Comparison of ENCODE assay signal across 18 mouse cellular contexts in genomic region chr7:78239012-78239411, GRCm38 (mm10).
"Had no signal": no experiment of that assay in that cellular context is flagged by ENCODE, and none has a peak within 500 bp of the region (broad histone marks: within the 10 kb centered on the region; RNA-seq: fewer than 3 reads in every experiment).

No protein-coding gene starts in this region.

- H3K4me3 ChIP-seq: lung, embryonic 15.5 days; megakaryocyte, embryonic 14.5 days; midbrain, embryonic 15.5 days; neural tube, embryonic 12.5 days; stomach, embryonic 15.5 days had no signal

- H3K4me2 ChIP-seq: lung, embryonic 15.5 days; midbrain, embryonic 11.5 days; midbrain, embryonic 15.5 days; neural tube, embryonic 12.5 days; stomach, embryonic 15.5 days had no signal

- ATAC-seq: liver, postnatal 0 days; lung, postnatal 0 days; midbrain, embryonic 15.5 days had no signal

- H3K27me3 ChIP-seq: lung, embryonic 15.5 days; megakaryocyte, embryonic 14.5 days; midbrain, embryonic 15.5 days; neural tube, embryonic 12.5 days; stomach, embryonic 15.5 days had no signal

- DNase-seq: liver, postnatal 0 days; lung, adult 2 months; lung, postnatal 14 days; lung, postnatal 36 days; right cerebral cortex, adult 18-20 months; right cerebral cortex, postnatal 25 days; thymus, adult 2 months; thymus, postnatal 25 days; thymus, postnatal 4 days had no signal

- H3K9me3 ChIP-seq: lung, embryonic 15.5 days; megakaryocyte, embryonic 14.5 days; midbrain, embryonic 15.5 days; neural tube, embryonic 12.5 days; stomach, embryonic 15.5 days had no signal

- H3K27ac ChIP-seq: lung, embryonic 15.5 days; macrophage; midbrain, embryonic 15.5 days; neural tube, embryonic 12.5 days; stomach, embryonic 15.5 days; stomach, postnatal 0 days had no signal

- H3K9ac ChIP-seq: liver, postnatal 0 days; lung, embryonic 15.5 days; midbrain, embryonic 15.5 days; neural tube, embryonic 12.5 days; stomach, embryonic 15.5 days had no signal

- H3K4me1 ChIP-seq: lung, embryonic 15.5 days; megakaryocyte, embryonic 14.5 days; neural tube, embryonic 12.5 days; stomach, embryonic 15.5 days had no signal

- H3K36me3 ChIP-seq: lung, embryonic 15.5 days; midbrain, embryonic 15.5 days; neural tube, embryonic 12.5 days; stomach, embryonic 15.5 days had no signal
